Mouse (Mus musculus) liver, adult 2 months (tissue): ENCODE results near the gene Cyp2d11.

Experiments
- CTCF ChIP-seq: fragments of 200-500 bp; IDR thresholded peaks from 2 replicates; pipeline ENCODE4 v1.5.1; 2011; ENCODE audit warnings: low read depth, low read length, control low read depth
- POLR2A ChIP-seq: fragments of 200-500 bp; IDR thresholded peaks from 2 replicates; pipeline ENCODE4 v1.6.1; 2011; ENCODE audit warnings: low read length, control low read depth; ENCODE audit not compliant: insufficient read depth; ENCODE audit errors: extremely low read depth

DNA sequence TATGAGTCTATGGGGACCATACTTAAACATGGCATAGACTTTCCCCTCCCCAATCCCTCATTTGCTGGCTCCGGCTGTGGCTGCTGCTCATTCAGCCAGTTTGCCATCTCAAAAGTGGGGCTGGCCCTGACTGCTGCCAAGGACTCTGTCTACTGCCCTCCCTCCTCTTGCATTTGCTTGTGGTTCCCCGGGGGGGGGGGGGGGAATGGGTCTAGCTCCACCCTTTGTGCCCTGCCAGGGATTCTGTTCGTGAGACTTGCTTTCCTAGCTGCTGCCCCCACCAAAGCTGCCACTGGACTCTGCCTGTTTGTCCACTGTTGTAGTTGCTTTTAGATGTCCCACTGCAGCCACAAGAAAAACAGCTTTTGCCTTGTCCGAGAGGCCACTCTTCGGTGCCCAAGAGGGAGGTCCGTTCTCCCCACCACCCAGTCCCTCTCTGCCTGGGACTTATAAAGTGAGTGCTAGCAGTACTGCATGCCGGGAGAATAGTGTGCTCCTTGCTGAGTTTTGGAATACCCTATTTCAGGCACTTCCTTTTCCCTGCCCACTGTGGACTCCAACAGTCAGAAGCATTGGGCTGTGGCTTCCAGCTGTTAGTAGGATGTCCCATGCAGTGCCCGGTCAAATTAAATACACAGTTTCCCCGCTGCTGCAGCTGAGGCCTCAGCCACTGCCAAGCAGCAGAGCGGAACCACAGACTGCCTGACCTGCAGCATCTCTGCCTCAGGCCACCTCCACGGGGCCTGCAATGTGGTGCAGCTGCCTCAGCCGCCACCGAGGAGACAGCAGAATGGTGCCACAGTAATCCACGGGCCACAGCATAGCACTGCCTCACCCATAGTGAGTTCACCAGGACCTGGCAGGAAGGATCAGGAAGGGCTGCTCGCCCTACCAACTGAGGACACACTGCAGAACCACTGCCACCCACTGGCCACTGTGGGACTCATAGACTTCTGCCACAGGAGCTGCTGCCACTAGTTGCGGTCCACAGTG lies 23.3 kb upstream of the Cyp2d11 start:
- TF ChIP-seq CTCF (peak; percentile 99), POLR2A (no peak)
